Mouse (Mus musculus) heart, postnatal 36 days (tissue): ENCODE data around the gene Pzp. TPM values are rescaled to one million over a fixed set of nuclear protein-coding genes. Genes with fewer than 3 reads are reported as not detected.

Experiments used
- DNase-seq, 2 experiments: peaks; one replicate each; pipeline ENCODE4 v3.0.0; 2021 to 2022
- intact Hi-C: fragments of 180-260 bp; cut with DNase I; formaldehyde crosslinking; loops from one replicate; pipeline ENCODE4 v1.15.1; 2025
- total RNA-seq, 2 experiments: library from RNA; stranded (reverse); gene quantifications; 2 replicates each; pipeline ENCODE4 v1.2.3; 2021

Gene Pzp
- 1 to 10 TPM; 1.2 to 2.2 TPM for total RNA-seq

DNA sequence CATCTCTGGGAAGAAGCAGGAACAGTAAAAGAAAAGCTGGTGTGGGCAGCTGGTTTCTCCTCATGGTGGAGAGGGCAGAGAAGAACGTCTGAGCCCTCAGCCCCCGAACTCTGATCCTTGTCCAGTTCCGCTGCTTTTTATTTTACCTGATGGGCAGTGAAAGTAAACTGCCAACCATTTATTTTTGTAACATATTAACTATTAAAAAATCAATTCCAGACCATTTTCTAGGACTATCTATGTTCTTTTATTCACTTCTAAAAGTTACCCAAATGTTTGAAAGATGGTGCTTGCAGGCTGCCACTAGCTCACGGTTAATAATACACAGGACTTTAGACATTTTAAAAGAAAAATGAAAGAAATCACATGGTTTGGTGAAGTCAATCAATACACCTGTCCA, at the start of gene Pzp:
Gene Pzp (minus strand): TSS at position 120 of the 400 bp plus-strand sequence.
- intact Hi-C loops, result no loop called here
- no peak for DNase-seq

DNA sequence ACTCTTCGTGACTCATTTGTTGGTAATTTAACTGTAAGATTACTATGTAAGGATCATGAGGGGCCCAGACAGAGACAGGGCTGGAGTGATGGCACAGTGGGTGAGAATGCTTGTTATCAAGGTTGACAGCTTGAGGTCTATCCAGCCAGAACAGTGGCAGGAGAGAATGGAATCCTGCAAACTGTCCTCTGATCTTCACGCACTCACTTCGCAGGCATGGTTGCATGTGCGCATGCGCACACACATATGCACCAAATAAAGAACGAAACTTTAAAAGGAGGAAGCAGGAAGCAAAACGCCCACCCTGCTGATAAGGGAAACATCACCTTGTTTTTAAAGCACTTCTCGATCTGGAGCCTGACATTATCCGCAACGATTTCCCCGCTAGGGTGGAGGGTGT, 40.1 kb upstream of the Pzp start:
- DNase-seq, result no peak
- intact Hi-C loops, result no loop called here

DNA sequence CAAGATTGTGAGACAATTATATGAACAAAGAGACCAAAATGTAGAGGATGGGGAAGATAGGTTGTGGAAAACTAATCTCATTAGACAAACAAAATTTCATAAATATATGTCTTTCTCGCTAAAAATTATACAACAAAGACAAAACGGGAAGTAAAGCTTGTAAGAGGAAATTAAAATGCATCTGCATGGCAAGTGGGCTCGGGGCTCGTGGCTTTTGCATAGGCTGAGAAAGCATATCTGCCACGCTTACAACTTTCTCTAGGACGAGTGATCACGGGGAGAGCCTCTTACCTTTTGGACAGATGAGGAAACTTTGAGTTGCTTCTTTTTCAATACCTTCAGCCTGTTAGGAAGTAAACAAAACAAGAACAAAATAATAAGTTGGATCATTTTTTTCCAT, 27.5 kb upstream of the Pzp start:
- intact Hi-C loops, result no loop called here
- DNase-seq, result no peak

DNA sequence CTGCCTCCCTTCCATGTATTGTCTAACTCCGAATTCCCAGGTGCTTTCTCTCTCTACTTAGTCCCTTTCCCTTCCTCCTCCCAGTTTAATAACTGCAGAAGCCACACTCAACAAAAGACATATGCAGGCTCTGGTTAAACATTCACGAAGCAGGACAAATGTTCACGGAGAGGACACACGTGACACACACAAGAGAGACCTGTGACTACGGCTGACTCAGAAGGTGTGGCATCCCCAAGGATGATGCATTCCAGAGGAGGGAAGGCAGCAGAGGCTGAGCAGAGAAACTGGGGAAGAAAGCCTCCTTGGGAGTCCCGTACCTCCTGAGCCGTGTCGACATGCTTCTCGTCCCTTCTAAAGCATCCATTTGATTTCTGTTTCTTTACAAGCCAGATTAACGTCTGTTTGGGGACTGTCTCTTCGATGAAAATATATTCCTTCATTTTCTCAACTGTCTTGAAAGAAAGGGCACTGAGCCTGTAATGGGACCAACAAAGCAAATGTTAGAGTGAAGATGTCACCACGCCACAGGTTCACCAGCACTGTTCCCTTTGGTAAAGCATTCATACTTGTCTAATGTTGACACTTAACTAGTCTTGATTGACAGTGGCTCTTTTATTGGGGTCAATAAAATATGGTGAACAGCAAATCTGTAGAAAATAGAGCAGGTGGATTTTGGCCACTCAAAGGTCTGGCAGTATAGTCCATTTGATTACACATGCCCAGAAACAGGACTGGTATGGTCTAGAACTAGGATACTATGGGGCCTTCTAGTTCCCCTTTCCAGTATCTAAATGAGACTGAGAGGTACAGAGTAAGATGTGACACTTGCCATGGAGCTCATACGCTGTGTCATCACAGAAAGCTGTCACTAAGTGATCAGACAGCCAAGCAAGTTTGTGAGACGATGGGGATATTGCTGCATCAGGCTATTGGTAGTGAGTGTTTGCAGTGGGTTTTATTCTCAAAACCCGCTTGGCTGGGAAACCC, 23.2 kb upstream of the Pzp start:
- DNase-seq, result no peak
- intact Hi-C loops, result no loop called here

DNA sequence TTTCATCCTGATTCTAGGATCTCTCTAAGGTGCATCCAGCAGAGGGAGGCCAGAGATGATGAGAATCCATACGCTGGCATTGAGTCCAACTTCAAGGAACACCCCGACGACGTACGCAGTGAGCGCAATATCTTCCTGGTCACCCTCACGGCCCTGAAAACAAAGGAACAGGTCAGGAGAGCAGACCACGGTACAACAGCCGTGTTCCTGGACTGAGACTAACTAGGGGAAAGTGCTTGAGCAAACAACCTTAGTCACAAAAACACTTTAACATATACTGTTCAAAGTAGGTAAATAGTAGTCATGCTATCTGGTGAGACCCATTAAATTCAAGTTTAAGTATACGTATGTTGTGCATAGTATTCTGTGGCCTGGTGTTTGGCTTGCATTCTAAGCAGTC, 22.0 kb upstream of the Pzp start:
- DNase-seq, result no peak
- intact Hi-C loops, result no loop called here

DNA sequence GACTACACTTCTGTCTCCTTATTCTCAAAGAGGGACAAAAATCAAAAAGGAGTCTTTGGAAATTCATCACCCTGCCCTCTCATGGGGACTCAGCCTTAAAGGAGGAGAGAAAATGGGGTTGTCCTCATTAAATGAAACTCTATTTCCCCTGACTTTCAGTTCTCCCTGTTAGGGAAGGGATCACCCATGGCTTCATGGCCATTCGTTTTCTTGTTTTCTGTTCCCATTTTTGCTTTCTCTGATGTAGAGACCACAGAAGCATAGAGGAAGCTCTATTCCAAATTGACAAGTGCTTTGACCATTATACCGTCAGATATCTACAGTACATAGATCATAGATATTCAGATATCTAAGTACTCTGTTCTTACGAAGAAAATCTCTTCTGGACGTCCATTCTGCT, 18.9 kb upstream of the Pzp start:
- DNase-seq, result no peak
- intact Hi-C loops, result no loop called here

DNA sequence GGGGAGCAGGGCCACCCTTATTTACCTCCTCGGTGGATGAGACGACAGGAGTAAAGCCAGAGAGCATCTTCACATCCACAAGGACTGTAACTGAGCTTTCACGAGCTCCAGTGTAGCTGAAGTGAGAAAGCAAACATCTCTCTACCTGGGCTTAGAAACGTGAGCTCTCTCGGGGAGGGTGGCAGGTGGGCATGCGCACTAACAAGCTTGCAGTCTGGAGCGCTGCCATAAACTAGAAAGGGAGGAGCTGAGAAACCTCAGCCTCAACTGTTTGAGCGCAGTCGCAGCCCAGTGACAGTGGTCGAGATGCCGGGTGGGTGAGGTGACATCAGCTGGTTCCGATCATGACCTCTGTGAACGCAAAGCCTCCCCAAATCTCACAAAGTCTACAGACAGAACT, 16.7 kb upstream of the Pzp start:
- DNase-seq, result no peak
- intact Hi-C loops, result no loop called here

DNA sequence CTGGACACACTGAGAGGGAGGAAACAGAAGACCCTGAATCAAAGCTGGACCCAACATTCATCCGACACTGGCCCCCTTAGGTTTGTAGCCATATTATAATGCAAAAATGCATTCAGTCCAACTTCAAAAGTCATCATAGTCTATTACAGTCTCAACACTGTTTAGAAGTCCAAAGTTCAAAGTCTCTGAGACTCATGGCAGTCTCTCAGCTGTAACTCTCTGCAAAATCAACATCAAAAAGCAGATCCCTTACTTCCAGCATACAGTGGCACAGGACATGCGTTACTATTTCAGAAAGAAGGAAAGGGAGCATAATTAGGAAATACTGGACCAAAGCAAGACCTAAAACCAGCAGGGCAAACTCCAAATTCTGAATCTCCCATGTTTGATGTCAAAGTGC, 8.7 kb upstream of the Pzp start:
- intact Hi-C loops, result no loop called here
- no peak for DNase-seq

DNA sequence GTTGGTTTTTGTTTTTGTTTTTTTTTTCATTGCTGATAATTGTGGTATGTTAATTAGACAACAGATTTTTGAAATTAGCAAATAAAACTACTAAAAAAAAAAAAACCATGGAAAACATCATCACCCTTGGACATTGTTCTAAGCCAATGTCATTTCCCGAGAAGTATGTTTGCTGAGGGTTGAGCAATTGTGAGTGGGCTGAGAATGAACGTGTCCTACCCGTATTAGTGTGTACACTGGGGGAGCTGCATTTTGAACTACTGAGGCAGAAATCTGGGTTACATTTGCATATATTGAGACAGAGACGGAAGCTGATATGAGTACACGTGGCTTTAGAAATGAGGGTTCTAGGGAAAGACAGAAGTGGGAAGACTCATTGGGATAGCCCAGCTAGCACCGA, 6.8 kb upstream of the Pzp start:
- intact Hi-C loops, result no loop called here
- no peak for DNase-seq

DNA sequence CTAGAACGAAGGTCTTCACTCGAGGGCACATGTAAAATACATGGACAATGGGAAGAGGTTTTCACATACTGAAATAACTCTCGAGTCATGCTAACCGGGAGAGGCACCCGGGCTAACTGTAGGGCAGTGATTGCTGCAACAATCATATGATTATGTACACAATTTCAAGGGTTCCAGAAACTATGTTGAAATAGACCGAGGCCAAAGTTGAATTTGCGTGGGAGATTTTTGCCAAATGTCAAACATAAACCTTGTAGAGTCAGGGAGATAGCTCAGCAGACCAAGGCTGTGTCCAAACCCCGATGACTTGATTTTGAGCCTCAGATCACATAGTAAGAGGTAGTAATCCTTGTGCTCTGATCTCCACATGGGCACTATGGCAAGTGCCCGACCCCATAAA, 6.2 kb upstream of the Pzp start:
- intact Hi-C loops, result no loop called here
- DNase-seq, result no peak

DNA sequence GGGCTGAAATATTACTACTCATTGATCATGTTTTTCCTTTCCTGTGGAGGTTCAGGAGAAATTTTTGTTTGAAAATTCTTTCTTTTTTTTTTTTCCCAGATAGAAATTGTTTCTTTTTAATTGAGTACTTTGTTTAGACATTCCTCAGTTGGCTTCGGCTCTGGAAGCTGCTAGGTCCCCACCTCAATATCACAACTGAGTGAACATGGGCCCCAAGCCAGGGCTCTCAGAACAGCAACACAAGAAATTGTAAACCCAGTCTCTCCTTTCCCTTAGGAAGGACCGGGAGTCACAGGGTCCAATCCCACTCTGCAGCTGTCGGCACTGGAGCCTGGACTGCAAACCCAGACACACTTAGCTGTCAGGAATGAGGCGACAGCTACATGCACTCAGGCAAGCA, 2.0 kb upstream of the Pzp start:
- intact Hi-C loops, result no loop called here
- no peak for DNase-seq

DNA sequence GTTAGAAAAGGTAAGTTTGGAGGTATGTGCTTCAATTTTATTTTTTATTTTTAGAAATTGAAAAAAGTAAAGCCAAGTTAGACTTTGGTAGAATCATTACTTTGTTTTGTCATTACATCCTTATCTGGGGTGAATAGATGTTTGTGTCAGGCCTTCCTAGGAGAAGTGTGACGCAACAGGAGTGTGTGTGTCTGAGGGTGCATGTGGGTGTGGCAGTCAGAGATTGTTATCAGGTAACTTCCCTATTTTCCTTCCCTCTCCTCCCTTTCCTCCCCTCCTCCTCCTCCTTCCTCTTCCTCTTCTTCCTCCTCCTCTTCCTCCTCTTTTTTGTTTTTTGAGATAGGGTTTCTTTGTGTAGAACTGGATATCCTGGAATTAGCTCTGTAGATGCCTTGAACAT, 590 bp upstream of the Pzp start:
- intact Hi-C loops, result no loop called here

DNA sequence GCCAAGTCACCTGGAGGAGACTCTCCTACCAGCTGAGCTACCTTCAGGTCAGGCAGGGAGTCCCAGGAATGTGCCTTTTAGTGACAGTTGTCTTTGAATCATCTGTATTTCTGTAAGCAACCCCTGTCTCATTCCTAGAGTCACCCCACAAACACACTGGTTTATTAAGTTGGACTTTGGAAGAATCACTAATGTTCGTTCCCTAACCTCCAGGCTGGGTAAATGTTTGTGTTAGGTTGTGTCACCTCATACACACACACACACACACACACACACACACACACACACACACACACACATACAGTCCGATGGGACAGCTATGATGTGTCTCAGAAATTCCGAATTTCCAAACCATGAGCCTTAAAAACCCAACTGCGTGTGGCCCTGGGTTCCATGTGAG, 719 bp downstream of the Pzp start:
- no peak for DNase-seq
- intact Hi-C loops, result no loop called here

More for the DNA sequence above, 590 bp upstream of the Pzp start:
- no peak for DNase-seq

DNA sequence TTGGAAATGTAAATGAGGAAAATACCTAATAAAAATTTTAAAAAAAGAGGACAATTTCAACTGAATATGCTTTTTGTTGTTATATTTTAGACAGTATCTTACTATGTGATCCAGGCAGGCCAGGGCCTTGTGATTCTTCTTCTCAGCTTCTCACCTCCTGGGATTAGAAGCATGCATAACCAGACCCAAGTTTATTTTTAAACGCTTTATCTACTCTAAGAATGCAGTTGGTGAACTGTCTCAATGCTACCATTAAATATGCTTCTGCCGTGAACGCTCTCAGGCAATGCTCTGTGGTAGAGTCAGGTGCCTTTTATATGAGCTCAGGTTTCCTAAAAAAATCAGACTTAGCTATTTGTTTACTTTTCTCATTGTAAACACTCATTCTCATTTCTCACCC, 3.2 kb downstream of the Pzp start:
- no peak for DNase-seq

DNA sequence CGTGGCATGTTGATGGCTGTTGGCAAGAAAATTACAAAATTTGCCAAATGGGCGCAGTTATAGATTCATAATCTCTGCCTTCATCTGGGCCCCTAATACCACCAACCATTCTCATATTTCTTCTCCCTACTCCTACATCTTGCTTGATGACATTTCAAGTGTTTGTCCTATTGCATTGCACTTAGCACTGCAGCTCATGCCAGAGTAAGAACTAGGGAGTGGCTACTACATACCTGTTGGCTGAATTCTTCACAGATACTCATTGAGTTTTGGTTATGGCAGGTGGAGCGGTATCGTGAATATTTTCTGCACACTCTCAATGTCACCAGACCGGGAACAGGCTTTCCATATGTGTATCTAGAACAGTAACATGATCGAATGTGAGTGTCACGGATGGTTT, 7.4 kb downstream of the Pzp start:
- DNase-seq, result no peak
- intact Hi-C loops, result no loop called here

More for the DNA sequence above, 3.2 kb downstream of the Pzp start:
- intact Hi-C loops, result no loop called here

DNA sequence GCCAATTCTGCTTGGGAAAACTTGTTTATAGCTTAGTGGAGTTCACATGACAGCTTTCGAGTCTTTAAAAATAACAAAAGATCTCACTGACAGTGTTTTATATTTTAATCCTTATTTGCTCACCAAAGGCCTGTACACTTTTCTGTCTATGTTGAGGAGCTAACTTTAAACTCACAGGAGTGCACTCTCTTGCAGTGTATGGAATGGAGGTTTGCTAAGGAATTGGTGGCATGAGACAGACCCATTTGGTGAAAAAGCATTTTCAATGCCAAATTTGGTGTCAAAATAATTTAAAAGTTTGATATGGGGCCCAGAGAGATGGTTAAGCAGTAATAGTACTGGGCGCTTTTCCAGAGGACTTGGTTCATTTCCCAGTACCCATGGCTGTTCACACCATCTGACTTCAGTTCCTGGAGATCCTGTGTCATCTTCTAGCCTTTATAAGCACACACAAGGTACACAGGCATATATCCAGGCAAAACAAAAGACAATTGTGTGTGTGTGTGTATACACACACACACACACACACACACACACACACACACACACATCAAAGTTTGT, 20.8 kb downstream of the Pzp start:
- DNase-seq, result no peak
- intact Hi-C loops, result no loop called here

DNA sequence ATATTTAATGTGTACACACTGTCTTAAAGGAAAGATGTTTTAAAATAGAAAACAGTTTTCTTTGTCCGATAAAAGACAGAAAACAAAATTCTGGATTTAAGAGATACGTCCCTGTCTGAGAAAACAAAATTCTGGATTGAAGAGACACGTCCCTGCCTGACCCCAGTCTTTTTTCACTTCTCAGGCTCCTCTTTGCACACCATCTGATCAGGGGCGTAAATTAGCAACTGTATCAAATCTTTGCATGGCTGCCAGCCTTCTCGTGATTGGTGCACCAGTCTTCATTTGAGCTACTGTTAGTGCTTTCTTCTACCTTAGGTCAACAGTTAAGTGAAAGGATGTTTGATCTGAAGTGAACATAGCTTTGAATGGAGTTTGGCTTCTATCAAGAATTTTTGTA, 21.8 kb downstream of the Pzp start:
- intact Hi-C loops, result no loop called here
- no peak for DNase-seq

DNA sequence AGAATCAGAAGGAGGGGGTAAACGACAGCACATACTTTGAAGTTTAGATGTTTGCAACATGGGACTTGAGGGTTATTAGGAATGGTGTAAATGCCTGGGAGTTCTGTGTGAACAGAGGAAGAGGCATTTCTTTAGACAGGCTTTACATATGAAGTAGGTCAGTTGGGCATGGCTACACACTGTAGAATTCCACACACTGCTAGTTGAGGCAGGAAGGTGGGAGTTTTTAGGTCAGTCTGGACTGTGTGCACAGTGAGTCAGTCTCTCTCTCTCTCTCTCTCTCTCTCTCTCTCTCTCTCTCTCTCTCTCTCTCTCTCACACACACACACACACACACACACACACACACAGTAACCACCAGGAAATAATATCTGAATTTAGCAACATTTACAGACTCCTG, 31.2 kb downstream of the Pzp start:
- no peak for DNase-seq
- intact Hi-C loops, result no loop called here

DNA sequence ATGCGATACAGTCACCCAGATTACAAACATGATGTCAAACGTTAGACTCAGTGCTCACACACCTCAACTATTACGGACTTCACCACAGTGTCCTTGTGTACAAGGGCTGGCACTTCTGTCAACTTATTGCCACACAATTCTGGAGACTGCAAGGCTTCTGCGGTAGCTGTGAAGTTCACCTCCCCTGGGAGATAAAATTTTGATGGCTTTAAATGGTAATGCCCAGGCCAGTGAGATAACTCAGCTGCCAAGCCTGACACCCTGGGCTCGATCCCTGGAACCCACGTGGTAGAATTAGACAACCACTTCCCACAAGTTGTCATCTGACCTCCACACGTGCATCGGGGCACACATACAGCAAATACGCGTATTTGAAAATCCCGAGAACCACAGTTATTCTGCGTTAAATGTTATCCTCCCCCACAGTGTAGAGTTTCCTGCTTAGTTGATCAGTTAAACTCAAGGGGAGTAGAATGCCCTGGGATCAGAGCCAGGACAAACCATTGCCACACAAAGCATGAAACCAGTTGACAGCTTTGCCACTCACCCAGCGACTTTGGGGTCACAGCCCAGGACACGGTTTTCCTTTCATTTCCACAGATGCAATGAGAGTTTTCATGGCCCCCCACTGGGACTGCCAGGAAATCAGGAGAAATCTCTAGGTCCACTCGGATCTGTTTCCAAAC, 31.7 kb downstream of the Pzp start:
- peak in 1 of 2 experiments; percentile 5 for DNase-seq

DNA sequence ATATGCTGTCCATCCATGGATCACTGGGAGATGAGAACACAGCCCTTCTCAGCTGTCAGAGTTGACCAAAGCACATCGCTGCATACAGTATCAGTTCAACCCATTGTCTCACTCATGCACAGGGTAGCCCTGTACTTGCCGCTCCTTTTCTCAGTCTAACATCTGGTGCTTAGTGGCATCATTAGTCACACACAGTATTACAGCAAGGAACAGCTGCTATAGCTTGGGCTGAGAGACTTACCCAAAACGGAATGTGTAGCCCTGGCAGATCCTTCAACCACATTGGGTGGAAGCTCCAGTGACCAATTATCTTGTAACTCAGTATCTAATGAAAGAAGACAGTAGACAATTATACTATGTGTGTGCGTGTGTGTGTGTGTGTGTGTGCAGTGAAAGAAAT, 34.6 kb downstream of the Pzp start:
- intact Hi-C loops, result no loop called here
- DNase-seq, result no peak

More for the DNA sequence above, 31.7 kb downstream of the Pzp start:
- intact Hi-C loops, result no loop called here

DNA sequence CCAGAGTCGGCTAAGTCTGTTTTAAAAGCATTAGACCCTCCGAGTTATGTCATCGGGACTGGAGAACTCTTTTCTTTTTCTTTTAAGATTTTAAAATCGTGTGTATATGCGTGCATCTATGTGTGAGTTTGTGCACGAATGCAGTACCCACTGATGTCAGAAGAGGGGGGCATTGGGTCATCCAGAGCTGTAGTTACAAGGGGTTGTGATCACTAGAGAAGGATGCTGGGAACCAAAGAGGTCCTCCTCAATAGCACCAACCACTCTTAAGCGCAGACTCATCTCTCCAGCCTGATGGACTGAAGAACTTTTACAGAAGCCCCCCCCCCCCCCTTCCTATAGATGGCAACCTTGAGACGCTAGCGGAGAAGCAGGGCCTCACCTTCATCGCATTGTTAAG, 36.4 kb downstream of the Pzp start:
- intact Hi-C loops, result no loop called here
- no peak for DNase-seq

DNA sequence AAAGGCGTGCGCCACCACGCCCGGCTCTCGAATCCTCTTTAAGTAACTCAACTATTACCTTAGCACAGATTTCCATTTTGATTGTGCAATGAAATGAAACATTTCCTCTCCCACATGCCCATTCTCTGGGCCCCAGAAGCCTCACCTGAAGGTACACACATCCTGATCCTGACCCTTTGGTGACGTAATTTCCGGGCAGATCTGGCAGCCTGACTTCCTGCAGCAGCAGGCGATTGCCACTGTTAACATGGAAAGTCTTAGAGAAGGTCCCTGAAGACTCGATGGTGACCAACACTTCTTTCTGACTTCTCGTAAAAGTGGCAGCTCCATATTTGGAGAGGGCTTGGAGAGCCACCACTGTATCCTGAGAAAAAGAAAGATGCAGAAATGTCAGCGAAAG, 38.8 kb downstream of the Pzp start:
- DNase-seq, result no peak
- intact Hi-C loops, result no loop called here
